Mouse (Mus musculus) spleen, adult 18-20 months (tissue): ENCODE results near the gene Macrod2.

ENCODE experiments used
- DNase-seq, 2 experiments: peaks; one replicate each; pipeline ENCODE4 v3.0.0; 2022; ENCODE audit warnings: mixed read lengths in 2 of 2

Macrod2 gene

DNA sequence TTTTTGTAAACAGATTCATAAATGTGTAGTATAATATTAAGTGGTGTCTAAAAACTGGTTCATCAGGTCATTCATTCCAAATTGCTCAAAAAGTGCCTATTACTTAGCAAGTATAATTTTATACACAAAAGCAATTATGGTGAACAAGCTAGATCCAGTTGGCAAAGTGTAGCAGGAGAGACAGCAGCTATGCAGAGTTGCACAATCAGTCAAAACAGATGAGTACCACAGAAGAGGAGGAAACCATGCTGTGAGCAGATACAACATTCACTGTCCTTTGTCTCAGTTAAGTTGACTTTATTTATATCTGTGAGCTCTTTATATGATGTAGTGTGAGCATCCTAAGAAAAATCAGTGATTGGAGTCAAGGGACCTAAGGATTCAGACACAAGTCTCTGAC, 2012.2 kb downstream of the Macrod2 start:
- DNase-seq, result no peak

- no peak for DNase-seq
Observed at GRCm38 (mm10) chr2:142410124-142410523, 2015.0 kb downstream of the Macrod2 start.

DNA sequence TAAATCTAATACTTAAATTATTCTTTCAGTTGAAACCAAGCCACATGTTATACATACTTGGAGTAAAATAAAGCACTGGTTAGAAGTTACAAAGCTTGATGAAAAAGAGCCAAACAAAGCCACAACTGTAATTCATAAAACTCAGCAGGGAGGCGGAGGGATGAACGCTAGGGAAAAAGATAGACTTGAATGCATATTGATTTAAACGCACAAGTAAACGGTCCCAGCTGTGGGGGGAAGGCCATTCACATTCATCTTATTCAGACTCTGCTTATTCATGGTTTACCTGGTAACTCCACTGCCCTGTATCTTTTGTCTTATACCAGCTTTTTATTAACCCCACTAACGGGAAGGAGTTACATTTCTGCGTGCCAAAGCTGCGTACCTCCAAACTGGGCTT, 2038.0 kb downstream of the Macrod2 start:
- DNase-seq, result no peak

GRCm38 (mm10) chr2:142434731-142435130, 2039.6 kb downstream of the Macrod2 start:
- no peak for DNase-seq

DNA sequence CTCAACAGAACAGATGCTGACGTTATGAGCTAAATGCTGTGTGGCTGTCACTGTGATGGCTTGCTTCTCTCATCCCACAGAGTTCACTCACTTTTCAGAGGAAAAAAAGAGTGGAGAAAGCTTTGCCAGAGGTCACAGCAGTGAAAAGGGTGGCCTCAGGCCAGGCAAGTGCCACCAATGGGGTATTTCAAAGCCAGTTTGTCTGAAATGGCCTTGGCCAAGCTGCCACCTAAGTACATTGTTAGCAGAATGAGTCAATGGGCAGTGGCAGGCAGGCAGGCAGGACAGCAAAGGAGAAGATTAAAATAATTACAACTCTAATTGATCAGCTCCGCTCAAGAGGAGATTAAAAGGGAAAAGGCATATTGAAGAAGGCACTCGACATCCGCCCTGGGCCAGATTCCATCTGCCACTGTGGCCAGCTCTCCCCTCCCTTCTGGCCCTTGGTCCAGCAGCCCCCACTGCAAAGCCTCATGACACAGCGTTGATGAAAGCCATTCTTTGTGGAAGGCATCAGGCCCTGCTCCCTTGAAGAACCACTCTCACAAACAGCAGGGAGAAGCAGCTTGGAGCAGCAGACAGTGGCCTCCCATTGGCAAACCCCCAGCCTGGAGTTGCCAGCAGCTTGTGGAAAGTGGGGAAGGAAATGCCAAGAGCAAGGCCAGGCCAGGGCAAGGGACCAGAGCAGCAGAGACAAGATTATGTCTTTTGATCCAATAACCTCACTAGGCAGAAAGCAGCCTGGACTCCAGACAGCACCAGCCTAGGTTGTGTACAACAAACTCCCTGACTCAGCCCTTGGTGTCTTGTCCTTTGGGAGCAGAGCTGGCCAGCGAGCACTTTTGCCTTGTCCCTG, 2042.7 kb downstream of the Macrod2 start:
- DNase-seq, result no peak
